Mouse (Mus musculus) liver, postnatal 0 days (tissue): ENCODE results near the gene Ppp1r12b. TPM values are rescaled to one million over a fixed set of nuclear protein-coding genes. Genes with fewer than 3 reads are reported as not detected.

Source experiments
- ATAC-seq: fragments of 200-750 bp; cut with Nextera tagmentation; 2 replicates; pipeline ENCODE4 v1.8.0; 2017; ENCODE audit warnings: mild to moderate bottlenecking, moderate library complexity
- DNase-seq: peaks from one replicate; pipeline ENCODE4 v3.0.0-alpha.2; 2016
- H3K27ac ChIP-seq: fragments of 300-500 bp; sonication (generic); 2 replicates; pipeline ENCODE4 v1.5.1; 2014; ENCODE audit warnings: antibody characterized with exemption, moderate library complexity, mild to moderate bottlenecking, low read depth
- H3K27me3 ChIP-seq: fragments of 300-500 bp; sonication (generic); 2 replicates; pipeline ENCODE4 v1.6.1; 2014; ENCODE audit warnings: low read length, control low read depth, mixed read lengths; ENCODE audit not compliant: insufficient read depth
- H3K36me3 ChIP-seq: fragments of 300-500 bp; sonication (generic); replicated peaks from 2 replicates; pipeline ENCODE4 v1.6.1; 2014; ENCODE audit warnings: mild to moderate bottlenecking, control low read depth, low read length, moderate library complexity, mixed read lengths; ENCODE audit not compliant: insufficient read depth
- H3K4me1 ChIP-seq: fragments of 300-500 bp; sonication (generic); 2 replicates; pipeline ENCODE4 v1.6.1; 2014; ENCODE audit warnings: antibody characterized with exemption, mild to moderate bottlenecking, control low read depth; ENCODE audit not compliant: insufficient read depth
- H3K4me2 ChIP-seq: fragments of 300-500 bp; sonication (generic); 2 replicates; pipeline ENCODE4 v1.6.1; 2014; ENCODE audit warnings: low read depth, mild to moderate bottlenecking, low read length, moderate library complexity, mixed read lengths
- H3K4me3 ChIP-seq: fragments of 300-500 bp; sonication (generic); 2 replicates; pipeline ENCODE4 v1.5.1; 2014; ENCODE audit warnings: low read depth, low read length
- H3K9ac ChIP-seq: fragments of 300-500 bp; sonication (generic); replicated peaks from 2 replicates; pipeline ENCODE4 v1.6.1; 2014; ENCODE audit warnings: mild to moderate bottlenecking, moderate library complexity
- H3K9me3 ChIP-seq: fragments of 300-500 bp; sonication (generic); 2 replicates; pipeline ENCODE4 v1.6.1; 2016; ENCODE audit warnings: mild to moderate bottlenecking, control low read depth, low read length, mixed read lengths
- CTCF ChIP-seq: sonication (generic); IDR thresholded peaks from 2 replicates; pipeline ENCODE4 v1.5.1; 2016; ENCODE audit warnings: antibody characterized with exemption, low read depth
- EP300 ChIP-seq: IDR thresholded peaks from 2 replicates; pipeline ENCODE4 v1.6.1; 2016; ENCODE audit warnings: antibody characterized with exemption, low read depth, mild to moderate bottlenecking
- WGBS: fragments of 180-500 bp; shearing (Covaris S2); extraction: QIAGEN DNeasy Blood & Tissue Kit; methylation state at CpG from one replicate; pipeline ENCODE4 v1.1.7; 2014; ENCODE audit not compliant: insufficient replicate concordance; 5-methylcytosine and 5-hydroxymethylcytosine counted together
- polyA plus RNA-seq: library from polyadenylated mRNA; unstranded; fragments of >200 nt; fragmentation: Nextera tagmentation; extraction: Ambion mirVana; gene quantifications from 2 replicates; pipeline ENCODE4 v1.2.1, GENCODE M21; 2015

Gene Ppp1r12b
- polyA plus RNA-seq, 1 experiment from 2014 or later, result 0.93 TPM

DNA sequence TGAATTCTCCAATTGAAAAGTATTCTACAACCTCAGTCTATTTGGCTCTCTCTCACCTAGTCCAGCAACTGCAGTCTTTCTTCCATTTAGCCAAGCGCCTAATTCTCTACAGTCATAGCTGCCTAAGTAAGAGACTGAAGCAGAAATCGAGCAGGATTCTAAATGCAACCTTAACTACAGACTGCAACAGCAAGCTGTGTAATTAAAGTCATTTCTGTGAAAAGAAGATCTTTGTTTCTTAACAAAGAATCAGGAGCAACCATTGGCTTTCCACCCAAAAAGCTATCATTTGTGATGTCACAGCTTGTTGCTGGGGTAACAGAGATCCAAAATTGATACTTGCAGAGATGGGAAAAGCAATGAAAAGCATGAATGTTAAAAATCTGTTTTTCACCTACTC is 89.3 kb downstream of the Ppp1r12b start:
- Histone ChIP-seq H3K27ac (no peak overlapping the region), H3K9ac (no peak overlapping the region), H3K4me2 (no peak overlapping the region), H3K4me1 (no peaks in the 10 kb centered on the region), H3K4me3 (no peak overlapping the region), H3K36me3 (peaks cover 5% of the 10 kb centered on the region), H3K9me3 (no peaks in the 10 kb centered on the region), H3K27me3 (no peaks in the 10 kb centered on the region)
- no peak for ATAC-seq
- DNase-seq, result no peak
- TF ChIP-seq CTCF, result no peak
- WGBS, result 85% methylated on average over 2 of the region's 2 CpGs

DNA sequence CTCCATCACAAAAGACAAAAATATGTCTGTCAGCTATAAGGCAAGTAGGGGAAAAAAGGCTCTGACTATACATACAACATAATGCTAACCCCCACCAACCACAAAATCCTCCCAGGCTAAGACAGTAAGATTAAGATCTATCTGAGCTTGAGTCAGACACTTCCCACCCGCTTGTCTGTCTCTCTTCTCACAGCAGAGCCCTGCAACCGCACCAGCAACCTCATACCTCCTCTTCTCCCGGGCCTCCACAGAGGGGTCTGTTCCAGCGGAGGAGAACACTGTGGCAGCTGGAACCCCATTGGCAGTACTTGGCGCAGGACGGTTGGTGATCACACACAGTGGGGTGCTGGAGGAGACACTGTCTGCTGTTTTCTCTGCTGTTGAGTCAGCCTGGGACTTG is 90.2 kb downstream of the Ppp1r12b start:
- no peak overlapping the region for H3K4me2 ChIP-seq
- 66% methylated on average over 6 of the region's 6 CpGs for WGBS
- no peaks in the 10 kb centered on the region for H3K4me1 ChIP-seq
- no peak overlapping the region for H3K9ac ChIP-seq
- DNase-seq (no peak), ATAC-seq (no peak)
- no peaks in the 10 kb centered on the region for H3K27me3 ChIP-seq
- H3K4me3 ChIP-seq, result no peak overlapping the region
- TF ChIP-seq CTCF (no peak), EP300 (no peak)
- peaks cover 5% of the 10 kb centered on the region for H3K36me3 ChIP-seq
- no peaks in the 10 kb centered on the region for H3K9me3 ChIP-seq
- H3K27ac ChIP-seq, result no peak overlapping the region

DNA sequence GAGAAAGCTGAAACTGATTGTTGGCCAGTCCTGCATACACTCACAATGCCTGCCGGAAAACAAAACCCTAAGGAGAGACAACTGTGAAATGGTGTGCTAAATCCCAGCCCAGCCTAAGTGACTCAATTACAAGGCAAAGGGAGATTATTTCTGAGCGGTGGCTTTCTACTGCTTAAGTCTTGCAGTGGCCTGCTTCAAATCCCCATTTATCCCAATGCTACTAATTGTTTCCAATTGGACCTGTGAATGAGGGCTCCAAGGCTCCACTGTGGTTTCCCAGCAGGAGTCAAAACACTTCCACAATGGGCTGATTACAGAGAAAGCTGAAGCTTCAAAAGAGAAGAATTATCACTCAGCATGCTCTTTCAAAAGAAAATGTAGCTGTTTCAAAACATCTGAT is 95.2 kb downstream of the Ppp1r12b start:
- Histone ChIP-seq H3K4me2 (no peak overlapping the region), H3K27me3 (no peaks in the 10 kb centered on the region), H3K4me3 (no peak overlapping the region), H3K27ac (no peak overlapping the region), H3K4me1 (no peaks in the 10 kb centered on the region), H3K36me3 (no peaks in the 10 kb centered on the region), H3K9ac (no peak overlapping the region), H3K9me3 (no peaks in the 10 kb centered on the region)
- TF ChIP-seq CTCF (no peak), EP300 (no peak)
- DNase-seq (no peak), ATAC-seq (no peak)
- WGBS, result 73% methylated on average over 2 of the region's 2 CpGs

DNA sequence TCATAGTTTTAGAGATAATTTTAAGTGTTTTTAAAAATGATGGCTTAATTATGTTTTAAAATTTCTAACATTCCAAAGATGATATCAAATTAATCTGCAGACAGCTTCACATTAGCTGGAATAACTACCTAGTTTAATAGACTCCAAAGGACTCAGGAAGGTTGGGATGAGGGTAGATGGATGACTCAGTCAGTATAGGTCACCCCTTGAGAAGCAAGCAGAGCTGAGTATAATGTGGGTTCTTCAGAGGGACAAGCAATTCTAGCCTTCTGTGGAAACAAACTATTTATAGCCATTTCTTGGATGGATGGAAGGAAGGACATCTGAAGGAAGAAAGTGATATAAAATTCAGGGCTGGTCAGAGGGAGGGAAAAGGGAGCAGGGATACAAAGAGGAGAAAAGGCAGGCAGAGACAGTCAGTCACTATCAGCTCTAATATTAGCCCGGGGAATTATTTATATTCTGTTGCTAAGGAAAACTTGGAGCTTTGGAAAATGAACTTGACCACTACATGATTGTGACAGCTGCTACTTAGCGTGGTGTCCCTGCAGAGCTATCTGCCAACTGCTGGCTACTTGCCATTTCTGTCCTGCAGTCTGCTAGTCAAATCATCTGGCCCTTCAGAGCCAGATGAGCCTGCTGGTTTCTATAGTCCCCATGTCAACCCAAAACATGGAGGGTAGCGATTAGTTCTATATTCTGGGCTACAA is 97.2 kb downstream of the Ppp1r12b start:
- H3K27ac ChIP-seq, result no peak overlapping the region
- no peaks in the 10 kb centered on the region for H3K9me3 ChIP-seq
- no peak overlapping the region for H3K4me2 ChIP-seq
- no peak for ATAC-seq
- no peak overlapping the region for H3K4me3 ChIP-seq
- WGBS, result 77% methylated on average over 3 of the region's 3 CpGs
- no peak for TF ChIP-seq EP300
- H3K36me3 ChIP-seq, result no peaks in the 10 kb centered on the region
- DNase-seq, result no peak
- H3K27me3 ChIP-seq, result no peaks in the 10 kb centered on the region
- H3K9ac ChIP-seq, result no peak overlapping the region
- no peaks in the 10 kb centered on the region for H3K4me1 ChIP-seq

- DNase-seq (peak; percentile 79), ATAC-seq (no peak)
- Histone ChIP-seq H3K9me3 (no peaks in the 10 kb centered on the region), H3K9ac (no peak overlapping the region), H3K4me1 (no peaks in the 10 kb centered on the region), H3K36me3 (no peaks in the 10 kb centered on the region), H3K4me3 (no peak overlapping the region), H3K27me3 (no peaks in the 10 kb centered on the region), H3K27ac (no peak overlapping the region), H3K4me2 (no peak overlapping the region)
- TF ChIP-seq EP300 (no peak), CTCF (peak; percentile 88)
- 79% methylated on average over 1 of the region's 1 CpGs for WGBS
These were observed 101.3 kb downstream of the Ppp1r12b start for GRCm38 (mm10) chr1:134854325-134854982.

DNA sequence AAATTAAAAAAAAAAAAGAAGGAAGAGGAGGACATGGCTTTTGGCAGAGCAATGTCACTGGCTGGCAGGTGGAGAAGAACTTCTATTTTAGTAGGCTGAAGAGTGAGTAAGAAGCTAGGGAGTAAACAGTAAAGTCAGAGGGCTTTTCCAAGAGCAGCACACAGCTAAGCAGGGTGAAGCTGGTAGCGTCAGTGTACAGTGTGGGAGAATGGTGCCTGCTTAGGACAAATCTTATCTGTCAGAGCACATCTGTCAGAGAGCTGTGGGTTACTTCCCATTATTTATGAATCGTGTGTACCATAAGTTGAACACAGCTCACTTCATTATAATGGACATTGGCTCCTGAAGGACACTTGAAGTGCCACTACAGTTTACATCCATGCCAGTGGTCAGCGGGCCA is 102.9 kb downstream of the Ppp1r12b start:
- Histone ChIP-seq H3K4me1 (no peaks in the 10 kb centered on the region), H3K27me3 (no peaks in the 10 kb centered on the region), H3K4me2 (no peak overlapping the region), H3K9ac (no peak overlapping the region), H3K27ac (no peak overlapping the region), H3K9me3 (no peaks in the 10 kb centered on the region), H3K36me3 (no peaks in the 10 kb centered on the region), H3K4me3 (no peak overlapping the region)
- DNase-seq (no peak), ATAC-seq (no peak)
- 55% methylated on average over 3 of the region's 3 CpGs for WGBS
- TF ChIP-seq CTCF (no peak), EP300 (no peak)
